Mouse (Mus musculus) erythroblast, embryonic 14.5 days (primary cell): Measurements from ENCODE around the gene Map2k5.

ENCODE experiments used
- GATA1 ChIP-seq: IDR thresholded peaks from 2 replicates; pipeline ENCODE4 v1.6.1; 2012; ENCODE audit warnings: low read length, inconsistent platforms, mixed read lengths
- TAL1 ChIP-seq: IDR thresholded peaks from 3 replicates; pipeline ENCODE4 v1.6.1; 2012; ENCODE audit warnings: low read length, inconsistent platforms, mixed read lengths

DNA sequence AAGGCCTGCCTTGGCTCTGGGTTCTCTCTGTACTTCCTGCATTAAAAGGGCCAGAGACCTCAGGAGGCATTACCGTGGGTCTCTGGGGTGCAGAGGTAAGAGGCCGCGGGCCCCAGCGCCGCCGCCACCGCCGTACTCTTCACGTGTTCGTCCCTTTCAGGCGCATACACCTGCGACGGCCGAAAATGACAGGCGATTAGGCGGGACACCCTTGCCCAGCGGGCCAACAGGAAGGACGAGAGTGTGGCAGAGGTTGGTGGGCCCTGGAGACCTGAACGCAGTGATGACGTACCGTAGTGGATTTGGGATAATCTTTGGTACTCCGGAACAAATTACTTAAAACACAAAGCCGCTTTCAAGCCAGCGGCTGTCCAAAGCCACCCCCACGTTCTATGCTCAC lies 234.5 kb downstream of the Map2k5 start:
- TF ChIP-seq GATA1 (no peak), TAL1 (no peak)
